Mouse (Mus musculus): ENCODE data around the gene Fignl2.

GRCm38 (mm10) chr15:101041966-101042365, 36.4 kb downstream of the Fignl2 start:
- TF ChIP-seq HCFC1 (IDR thresholded peaks at IDR 0.05; ENCODE audit: borderline replicate concordance, insufficient read depth, low read length) (no peak), MAFK (IDR thresholded peaks at IDR 0.05; ENCODE audit: insufficient read depth, low read depth, low read length) (no peak), ZNF384 (IDR thresholded peaks at IDR 0.05; ENCODE audit: low read depth, low read length) (no peak), ZC3H11A (IDR thresholded peaks at IDR 0.05; ENCODE audit: borderline replicate concordance, low read depth, low read length) (no peak)

Measured in ES-E14 (cell line).